Mouse (Mus musculus) spleen, postnatal 14 days (tissue): ENCODE results near the gene Wiz.

Source experiments
- DNase-seq, 2 experiments: peaks; one replicate each; pipeline ENCODE4 v3.0.0; 2021 to 2022; ENCODE audit warnings: low spot score in 2 of 2

The Wiz gene

DNA sequence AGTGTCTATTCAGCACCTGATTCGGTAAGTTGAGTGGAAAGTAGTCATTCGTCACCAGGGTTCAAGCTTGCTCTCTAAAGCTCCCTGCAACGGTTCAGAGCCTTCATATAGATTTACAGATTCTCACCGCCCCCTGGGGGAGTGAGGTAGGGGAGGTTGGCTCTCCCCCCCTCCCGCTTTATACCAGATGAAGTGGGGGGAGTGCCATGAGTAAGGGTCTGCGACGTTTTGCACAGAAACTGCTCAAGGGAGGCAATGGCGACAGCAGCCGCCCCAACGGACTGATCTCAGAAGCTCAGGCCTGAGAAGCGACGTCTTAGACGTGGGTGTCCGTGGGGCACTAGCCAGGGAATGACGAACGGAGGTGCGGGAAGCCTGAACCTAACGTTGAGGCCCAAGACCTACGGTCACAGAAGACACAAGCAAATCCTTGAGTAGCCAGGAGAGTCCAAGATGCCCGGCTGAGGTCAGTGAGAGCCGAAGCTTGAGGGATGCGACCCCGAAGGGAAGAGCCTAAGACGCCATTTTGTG lies 39.3 kb downstream of the Wiz start:
- no peak for DNase-seq

DNA sequence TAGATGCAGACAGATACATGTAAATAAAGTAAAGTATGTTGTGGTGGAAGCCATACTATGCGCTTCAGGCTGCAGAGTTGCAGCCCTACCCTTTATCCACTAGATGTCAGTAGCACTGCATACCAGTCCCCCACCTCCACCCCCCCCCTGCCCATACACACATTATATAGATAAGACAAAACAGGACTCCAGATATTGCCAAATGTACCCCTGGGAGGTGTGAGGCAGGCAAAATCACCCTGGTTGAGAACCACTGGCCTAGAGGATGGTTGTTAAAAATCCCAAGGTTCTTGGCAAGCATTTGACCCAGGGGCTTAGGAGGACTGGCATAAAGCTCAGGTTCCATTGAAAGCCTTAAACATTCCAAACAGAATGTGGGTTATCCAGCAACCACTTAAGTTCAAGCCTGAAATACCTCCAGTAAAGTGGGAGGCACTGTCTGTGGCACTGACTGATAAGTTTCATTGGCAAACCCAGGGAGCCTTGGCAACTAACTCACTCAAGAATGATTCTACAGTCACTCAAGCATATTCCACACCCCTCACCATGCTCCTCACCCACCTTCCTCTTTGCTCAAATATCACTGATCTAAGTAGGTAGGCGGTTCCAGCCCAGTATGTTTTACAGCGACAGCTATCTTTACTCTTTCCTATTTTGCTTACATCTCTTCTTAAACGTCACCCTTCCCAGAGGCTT lies 40.1 kb downstream of the Wiz start:
- peak in 1 of 2 experiments; percentile 41 for DNase-seq

DNA sequence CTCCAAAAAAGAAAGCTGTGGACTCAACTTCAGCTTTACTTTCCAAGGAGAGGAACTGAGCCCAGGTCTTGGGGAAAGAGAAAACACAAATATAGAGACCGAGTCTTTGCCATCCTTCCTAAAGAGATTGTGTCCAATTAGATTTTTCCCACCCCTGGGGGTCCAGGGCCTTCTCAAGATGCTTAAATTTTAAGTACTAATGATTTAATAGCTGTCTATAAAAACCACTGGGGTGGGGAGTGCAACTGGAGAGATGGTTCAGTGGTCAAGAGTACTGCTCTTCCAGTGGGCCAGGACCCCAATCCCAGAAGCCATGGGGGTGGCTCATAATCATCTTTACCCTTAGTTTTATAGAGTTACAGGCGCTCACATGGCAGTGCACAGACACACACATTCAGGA lies 40.8 kb downstream of the Wiz start:
- DNase-seq, result no peak

DNA sequence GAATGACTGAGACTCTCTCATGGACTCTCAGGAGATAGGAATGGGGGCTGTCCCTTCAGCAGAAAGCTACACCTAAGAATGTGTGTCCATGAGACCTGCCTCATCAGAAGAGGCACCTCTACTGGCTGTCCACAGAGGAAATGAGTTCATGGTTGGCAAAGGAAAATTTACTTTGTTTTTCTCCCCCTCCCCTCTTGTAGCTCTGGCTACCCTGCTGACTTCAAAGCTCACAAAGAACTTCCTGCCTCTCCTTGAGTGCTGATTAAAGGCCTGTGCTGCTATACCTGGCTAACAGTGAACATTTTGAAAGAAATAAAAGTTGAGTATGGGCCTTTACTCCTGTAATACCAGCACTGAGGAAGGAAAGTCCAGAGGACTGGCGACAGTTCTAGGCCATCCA lies 48.1 kb downstream of the Wiz start:
- DNase-seq, result no peak

DNA sequence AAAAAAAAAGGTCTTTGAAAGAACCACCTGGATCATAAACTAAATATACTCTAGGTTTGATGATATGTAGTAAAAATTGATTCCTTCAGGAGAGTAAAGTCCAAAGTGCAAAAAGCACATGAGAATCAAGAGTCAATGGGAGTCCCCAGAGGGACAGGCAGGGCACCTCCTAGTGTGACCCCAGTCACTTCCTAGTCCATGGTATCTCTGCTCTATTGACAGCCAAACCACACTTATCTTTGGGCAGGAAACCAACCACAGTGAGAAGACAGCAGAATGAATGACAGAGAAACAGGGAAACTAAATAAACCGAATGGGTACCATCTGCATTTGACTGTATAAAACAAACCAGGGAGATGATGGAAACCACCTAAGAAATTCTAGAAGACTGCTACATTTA lies 49.1 kb downstream of the Wiz start:
- no peak for DNase-seq

DNA sequence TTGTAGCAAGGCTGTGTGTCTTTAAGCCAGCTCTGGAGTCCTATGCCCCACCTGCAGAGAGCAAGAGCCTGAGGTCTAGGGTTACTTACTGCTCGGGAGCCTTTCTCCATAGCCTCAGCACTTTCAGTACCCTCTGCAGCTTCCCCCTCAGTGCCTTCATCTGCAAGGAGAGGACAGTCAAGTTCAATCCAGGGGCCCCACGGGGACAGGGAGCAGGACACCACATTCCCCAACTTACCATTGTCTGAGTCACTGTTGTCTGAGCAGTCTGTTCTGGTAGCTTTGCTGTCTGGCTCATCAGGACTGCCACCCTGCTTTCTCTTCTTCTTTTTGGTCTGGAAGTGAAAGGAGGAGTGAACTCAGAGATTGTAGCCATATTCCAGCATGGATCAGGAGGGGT lies 53.4 kb downstream of the Wiz start:
- DNase-seq, result no peak

DNA sequence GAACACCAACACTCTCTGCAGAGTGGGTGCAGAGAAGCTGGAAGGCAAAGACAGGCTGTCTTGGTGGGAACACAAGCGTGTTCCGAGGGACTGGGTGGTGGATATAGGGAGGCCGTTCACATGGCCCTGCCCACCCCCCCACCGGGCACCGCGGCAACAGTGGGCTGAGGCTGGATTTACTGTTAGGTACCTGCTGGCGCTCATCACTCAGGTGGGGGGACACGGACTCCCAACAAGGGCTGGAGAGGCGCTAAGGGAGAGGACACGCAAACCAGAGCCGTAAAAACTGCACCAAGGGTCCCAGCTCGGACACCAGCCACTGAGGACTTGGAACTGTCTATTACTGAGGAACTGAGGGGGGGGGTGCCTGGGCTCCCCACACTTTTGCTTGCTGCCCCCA lies 54.3 kb downstream of the Wiz start:
- DNase-seq, result no peak

DNA sequence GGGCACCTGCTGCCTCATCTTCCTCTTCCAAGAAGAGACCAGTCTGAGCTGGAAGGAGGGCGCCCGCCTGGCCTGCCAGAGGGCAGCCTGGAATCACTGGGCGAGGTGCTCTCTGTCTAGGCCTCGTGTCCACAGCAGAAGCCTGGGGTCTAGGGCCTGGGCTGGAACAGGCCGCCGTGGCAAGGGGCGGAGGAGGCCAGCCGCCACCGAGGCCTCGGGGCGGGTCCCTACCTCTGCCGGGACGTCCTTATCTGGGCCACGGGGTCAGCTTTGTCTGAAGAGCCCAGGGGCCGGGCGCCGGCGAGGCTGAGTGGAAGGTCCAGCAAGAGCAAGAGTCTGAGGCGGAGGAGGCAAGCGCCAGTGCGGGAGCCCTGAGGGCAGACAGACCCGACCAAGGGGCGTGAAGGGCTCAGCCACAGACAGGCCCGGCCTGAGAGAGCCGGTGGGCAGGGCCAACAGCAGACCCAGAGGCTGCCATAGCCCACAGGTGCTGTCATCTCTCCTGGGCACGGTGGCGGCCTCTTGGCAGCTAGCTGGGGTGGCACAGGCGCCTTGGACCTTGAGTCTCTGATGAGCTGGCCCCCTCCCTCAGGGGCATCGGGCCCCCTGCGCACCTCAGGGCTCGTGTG lies 55.5 kb downstream of the Wiz start:
- no peak for DNase-seq

DNA sequence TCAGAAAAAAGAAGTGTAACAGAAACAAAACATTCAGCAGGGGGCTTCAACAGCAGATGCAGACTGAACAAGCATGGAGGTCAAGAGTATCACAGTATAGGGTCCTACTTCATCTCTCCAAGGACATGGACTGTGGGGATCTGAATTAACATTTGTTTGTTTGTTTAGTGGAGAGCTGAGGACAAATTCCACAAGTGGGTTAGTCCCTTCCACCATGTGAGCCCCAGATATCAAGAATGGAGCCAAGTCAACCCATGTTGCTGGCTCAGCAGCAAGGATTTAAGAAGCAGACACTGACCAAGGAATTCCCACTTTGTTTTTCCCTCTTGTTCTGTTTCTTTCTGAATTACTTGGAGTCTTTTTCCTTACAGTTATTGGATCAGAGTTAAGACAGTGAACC lies 61.7 kb downstream of the Wiz start:
- DNase-seq, result no peak

DNA sequence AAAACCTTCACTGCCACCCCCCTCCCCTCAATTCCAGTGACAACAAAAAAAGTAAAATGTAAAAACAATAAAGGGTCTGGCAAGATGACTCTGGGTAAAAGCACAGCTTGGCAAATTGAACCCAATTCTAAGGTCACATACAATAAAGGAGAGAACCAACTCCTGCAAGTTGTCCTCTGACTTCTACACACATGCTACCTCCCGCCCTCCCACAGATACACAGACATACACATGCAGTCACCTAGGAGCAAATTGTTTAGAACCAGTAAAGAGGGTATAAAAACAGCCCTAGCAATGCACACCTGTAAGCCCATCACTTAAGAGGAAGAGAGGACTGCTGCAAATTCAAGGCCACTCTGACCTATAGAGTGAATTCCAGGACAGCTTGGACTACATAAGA lies 66.4 kb downstream of the Wiz start:
- no peak for DNase-seq

DNA sequence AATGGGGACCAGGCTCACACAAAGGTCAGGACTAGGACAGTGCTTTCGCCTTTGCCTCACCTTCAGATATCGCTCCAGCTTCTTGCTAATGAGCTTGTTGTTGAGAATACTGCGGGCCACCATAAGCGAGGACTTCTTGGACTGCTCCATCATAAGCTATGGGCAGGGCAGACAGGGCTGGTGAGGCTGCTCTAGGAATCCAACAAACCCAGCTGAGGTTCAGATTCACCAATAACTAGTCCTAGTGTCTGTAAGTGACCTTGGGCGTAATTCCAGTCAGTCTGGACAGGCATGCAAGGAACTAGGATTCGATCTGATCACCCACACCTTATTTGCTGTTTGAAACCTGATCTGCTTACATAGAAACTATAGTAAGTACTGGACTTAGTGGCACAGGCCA lies 67.4 kb downstream of the Wiz start:
- no peak for DNase-seq

DNA sequence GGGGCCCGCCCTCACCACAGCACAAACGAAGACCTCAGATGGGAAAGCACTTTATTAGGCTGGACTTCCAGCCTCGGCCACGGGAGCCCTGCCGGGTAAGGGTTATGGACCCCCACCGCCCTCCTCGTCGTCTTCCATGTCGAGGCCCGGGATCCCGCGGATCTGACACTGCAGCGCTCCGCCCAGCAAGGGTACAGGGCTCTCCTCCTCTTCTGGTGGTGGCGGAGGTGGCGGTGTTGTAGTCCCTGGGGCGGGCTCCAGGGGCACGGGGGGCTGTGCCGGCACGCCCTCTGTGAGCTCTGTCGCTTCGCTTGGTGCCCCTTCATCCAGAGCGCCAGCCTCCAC lies 67.9 kb downstream of the Wiz start:
- DNase-seq, result no peak

DNA sequence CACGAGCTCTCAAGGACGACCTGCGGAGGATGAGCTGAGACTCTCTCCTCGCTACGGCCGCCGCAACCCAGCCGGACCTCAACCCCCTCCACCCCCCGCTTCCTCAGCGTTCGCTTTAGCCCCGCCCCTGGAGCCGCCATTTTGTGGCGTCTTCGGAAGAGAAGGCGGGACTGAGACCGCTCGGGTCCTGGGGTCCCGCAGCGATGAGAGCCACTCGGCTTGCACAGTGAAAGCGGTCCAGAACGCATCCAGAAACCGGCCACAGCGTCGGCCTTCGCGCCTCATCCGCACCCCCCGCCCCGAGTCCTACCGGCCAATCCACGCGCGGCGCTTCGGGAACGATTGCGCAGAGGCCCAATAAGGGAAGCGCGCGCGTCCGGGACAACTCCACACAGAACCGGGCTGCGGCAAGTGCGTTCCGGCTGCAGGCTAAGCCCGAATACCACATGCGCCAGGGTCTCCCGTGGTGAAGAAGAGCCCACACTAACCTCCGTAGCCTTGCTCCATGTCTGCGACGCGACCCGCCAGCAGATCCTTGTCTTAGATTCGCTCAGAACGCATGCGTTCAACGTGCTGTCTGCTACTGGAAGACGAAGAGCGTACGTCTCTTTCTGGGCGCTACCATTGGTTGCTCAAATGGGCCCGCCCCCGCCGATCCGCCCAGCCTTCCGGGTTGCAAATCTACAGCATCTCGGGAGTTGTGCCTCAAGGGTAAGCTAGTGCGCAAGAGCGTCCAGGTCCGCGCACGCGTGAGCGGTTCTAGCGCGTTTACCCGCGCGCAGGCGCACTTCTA lies 68.4 kb downstream of the Wiz start, which contains the start of gene Akap8:
Gene Akap8 (minus strand): TSS at position 642 of the 793 bp plus-strand sequence.
- peak; percentile 91 for DNase-seq

DNA sequence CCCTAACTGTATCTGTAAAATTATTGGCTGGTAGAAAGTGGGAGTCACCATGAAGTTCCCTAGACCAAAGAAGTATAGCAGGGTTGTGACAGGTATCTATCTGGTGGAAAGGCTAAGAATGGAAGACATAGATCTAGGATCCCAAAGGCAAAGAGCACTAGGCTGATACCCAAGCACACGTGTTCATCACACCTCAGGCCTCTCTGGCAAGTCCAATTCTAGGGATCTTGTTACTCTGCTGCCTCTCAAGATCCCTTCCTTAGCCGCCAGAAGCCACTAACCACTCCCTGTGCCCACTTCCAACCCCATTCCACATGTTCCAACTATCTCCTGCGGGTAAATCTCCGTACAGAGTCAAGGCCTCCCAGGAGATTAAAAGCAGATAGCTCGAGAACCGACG lies 69.3 kb downstream of the Wiz start:
- DNase-seq, result no peak

DNA sequence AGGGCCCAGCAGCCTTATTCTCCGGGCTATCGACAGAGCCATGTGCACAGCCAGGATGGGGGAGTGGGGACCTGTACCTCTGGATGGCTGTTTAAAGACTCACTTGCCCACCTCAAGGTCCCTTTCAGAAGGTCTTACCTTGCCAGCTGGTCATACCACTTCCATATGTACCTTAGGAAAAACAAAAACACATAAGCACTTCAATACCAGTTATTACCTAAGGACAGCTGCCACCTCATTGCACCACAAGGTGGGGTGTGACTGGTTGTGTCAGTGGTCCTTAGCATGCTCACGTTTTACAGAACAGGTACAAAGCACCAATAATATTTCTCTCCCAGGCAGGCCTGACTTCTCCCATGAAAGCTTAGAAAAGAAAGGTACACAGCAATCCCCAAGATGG lies 71.5 kb downstream of the Wiz start:
- no peak for DNase-seq

DNA sequence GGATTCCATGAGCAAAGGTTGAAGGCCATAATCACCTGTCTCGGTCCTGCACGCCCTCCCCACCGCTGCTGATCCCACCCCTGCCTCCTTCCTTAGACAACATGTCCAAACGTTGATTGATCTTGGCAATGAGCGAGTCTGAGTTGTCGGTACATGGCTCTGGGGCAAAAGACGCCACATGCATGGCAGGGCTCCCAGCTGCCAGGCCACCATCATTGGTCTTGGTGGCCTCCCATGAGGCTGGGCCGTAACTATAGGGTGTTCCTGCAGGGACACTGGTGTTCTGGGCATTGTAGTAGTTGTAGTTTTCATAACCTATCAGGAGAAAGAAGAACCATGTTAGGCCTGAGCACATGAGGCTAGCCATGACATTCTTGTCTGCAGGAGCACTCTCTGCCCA lies 72.2 kb downstream of the Wiz start:
- no peak for DNase-seq

DNA sequence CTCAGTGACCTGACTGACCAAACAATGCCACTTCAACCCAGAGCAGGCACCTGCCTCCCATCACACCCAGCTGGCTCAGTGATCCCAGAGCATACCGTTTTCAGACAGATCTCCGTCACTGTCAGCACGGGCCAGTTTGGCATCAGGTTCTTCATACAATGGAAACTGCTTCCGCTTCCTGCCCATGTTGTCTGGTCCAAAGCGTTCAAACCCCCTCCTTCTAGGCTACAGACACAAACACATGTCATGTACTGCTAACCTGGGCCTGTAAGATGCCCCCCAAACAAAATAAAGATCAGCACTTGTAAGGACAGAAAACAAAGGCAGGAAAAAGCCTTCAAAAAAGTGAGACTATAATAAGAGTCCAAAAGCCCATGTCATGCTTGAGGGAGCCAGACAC lies 73.7 kb downstream of the Wiz start:
- DNase-seq, result no peak

DNA sequence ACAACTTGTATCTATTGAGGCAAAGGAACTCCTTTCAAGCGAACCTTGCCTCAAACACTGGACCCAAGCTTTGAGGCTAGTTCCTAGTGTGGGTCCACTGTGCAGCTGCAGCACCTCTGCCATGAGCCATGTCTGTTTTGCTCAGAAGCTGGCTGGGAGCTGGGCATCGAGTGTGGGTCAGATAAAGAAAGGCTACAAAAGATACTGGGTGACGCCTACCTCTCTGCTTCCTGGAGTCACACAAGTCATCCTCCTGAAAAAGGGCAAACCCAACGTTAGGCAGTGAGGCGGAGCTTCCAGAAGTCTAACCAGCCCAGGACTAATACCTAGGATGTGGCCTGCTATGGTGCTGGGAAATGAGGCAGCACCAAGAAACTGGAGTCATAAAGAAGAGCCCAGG lies 75.3 kb downstream of the Wiz start:
- no peak for DNase-seq

DNA sequence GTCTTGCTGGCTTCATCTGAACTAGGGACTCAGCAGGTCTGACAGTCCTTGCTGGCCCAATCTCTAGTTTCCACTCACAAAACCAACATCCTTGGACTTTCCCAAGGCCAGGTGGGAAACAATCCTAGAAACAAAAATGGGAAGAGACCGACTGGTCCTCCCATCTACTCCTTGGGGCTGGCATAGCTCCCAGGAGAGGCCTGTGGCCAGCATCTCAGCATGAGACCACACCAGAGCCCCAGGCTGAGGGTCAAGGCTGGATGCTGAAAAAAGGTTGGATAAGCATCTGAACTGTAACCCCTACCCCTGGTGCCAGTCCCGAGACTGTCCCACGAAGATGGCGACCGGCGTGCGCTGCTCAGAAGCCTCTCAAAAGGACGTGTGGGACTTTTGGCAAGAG lies 76.4 kb downstream of the Wiz start:
- DNase-seq, result no peak

DNA sequence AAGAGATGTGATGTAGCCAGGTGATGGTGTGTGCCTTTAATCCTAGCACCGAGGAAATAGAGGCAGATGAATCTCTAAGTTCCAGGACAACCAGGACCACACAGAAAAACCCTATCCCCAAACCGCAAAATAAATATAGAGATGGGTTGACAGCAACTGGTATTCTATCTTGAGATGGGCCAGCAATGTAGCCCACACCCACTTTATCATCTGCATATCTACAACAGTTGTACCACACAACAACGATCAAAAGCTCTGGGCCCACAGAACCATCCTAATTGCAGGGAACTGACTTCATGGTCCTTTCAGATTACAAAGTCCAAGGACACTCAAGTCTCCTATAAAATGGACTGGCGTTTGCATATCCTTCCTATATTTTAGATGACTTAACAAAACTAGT lies 81.3 kb downstream of the Wiz start:
- no peak for DNase-seq
